Mouse (Mus musculus) kidney, postnatal 0 days (tissue): ENCODE measurements at regions not wholly inside any gene's neighbourhood (a gene's known extent, or its start where the extent isn't known, plus 50 kb on each side); places are given as distances from the start of the nearest gene placed in this dataset.

Experiments used
- ATAC-seq: fragments of 200-750 bp; cut with Nextera tagmentation; replicated peaks from 2 replicates; pipeline ENCODE4 v1.8.0; 2017; ENCODE audit warnings: low read depth, moderate number of reproducible peaks, moderate TSS enrichment, moderate library complexity; ENCODE audit not compliant: low FRiP score
- DNase-seq: peaks from one replicate; pipeline ENCODE4 v3.0.0-alpha.2; 2016; ENCODE audit warnings: low spot score
- H3K27ac ChIP-seq: fragments of 300-500 bp; sonication (generic); 2 replicates; pipeline ENCODE4 v1.5.1; 2014; ENCODE audit warnings: mild to moderate bottlenecking
- H3K27me3 ChIP-seq: fragments of 300-500 bp; sonication (generic); 2 replicates; pipeline ENCODE4 v1.6.1; 2014; ENCODE audit warnings: low read length, mixed read lengths; ENCODE audit not compliant: insufficient read depth
- H3K36me3 ChIP-seq: fragments of 300-500 bp; sonication (generic); 2 replicates; pipeline ENCODE4 v1.6.1; 2014; ENCODE audit warnings: low read length, mixed read lengths; ENCODE audit not compliant: insufficient read depth
- H3K4me1 ChIP-seq: fragments of 300-500 bp; sonication (generic); replicated peaks from 2 replicates; pipeline ENCODE4 v1.6.1; 2014; ENCODE audit warnings: antibody characterized with exemption, low read length, mixed read lengths; ENCODE audit not compliant: insufficient read depth
- H3K4me2 ChIP-seq: fragments of 300-500 bp; sonication (generic); 2 replicates; pipeline ENCODE4 v1.6.1; 2014; ENCODE audit warnings: mild to moderate bottlenecking, low read length, moderate library complexity, mixed read lengths
- H3K4me3 ChIP-seq: fragments of 300-500 bp; sonication (generic); replicated peaks from 2 replicates; pipeline ENCODE4 v1.5.1; 2014; ENCODE audit warnings: low read depth, low read length
- H3K9ac ChIP-seq: fragments of 300-500 bp; sonication (generic); 2 replicates; pipeline ENCODE4 v1.6.1; 2014; ENCODE audit warnings: low read depth, low read length
- H3K9me3 ChIP-seq: fragments of 300-500 bp; sonication (generic); replicated peaks from 2 replicates; pipeline ENCODE4 v1.6.1; 2016; ENCODE audit warnings: low read length, inconsistent platforms, mixed read lengths
- CTCF ChIP-seq: IDR thresholded peaks from 2 replicates; pipeline ENCODE4 v1.5.1; 2016; ENCODE audit warnings: antibody characterized with exemption, low read depth, mild to moderate bottlenecking, moderate library complexity
- WGBS: fragments of 180-500 bp; shearing (Covaris S2); extraction: QIAGEN DNeasy Blood & Tissue Kit; methylation state at CpG from one replicate; pipeline ENCODE4 v1.1.7; 2014; 5-methylcytosine and 5-hydroxymethylcytosine counted together

DNA sequence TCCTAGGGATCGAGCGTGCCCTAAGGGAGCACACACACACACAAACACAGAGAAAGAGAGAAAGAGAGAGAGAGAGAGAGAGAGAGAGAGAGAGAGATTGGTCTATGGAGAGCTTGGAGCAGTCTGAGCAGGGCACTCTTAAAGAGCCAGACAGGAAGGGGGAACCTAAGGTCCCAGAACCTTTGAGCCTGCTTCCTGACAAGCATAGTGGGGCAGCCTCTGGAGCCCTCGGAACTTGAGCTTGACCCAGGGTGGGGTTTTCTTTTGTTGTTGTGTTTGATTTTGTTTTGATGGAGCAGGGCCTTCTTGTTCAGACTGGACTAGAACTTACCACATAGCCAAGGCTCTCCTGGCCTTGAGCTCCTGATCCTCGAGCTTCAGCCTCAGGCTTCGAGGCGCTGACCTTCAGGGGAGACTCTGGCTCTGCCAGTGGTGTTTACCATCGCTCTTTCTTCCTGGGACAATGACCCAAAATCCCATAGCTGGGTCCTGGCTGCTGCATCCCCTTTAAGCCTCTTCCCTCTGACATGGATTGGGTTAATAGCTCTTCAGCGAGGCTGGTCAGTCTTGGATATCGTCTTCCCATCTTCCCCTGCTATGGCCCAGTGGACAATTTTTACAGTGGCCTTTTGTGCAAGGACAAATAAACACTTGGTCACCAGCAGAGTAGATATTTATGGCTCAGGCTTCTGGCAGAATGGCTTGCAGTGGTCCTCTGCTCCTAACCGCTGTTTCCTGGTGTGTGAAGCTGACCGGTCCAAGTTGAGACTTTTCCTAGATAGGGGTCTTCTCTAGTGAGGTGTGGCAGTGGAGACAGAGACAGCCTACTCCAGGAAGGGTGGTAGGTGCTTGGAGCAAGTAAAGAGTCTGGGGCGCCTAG is 110.1 kb upstream of the Haao start:
- H3K36me3 ChIP-seq: no peaks in the 10 kb centered on the region
- H3K4me3 ChIP-seq: no peak overlapping the region
- ATAC-seq (no peak), DNase-seq (no peak)
- H3K27me3 ChIP-seq: no peaks in the 10 kb centered on the region
- no peaks in the 10 kb centered on the region for H3K9me3 ChIP-seq
- WGBS: 33% methylated on average over 12 of the region's 12 CpGs
- H3K9ac ChIP-seq: no peak overlapping the region
- TF ChIP-seq CTCF: no peak
- peaks cover 72% of the 10 kb centered on the region for H3K4me1 ChIP-seq
- H3K27ac ChIP-seq: peak overlapping the region; percentile 97
- H3K4me2 ChIP-seq: no peak overlapping the region

GRCm38 (mm10) chr17:83956821-83957565 is 109.2 kb upstream of the Haao start:
- H3K36me3 ChIP-seq: no peaks in the 10 kb centered on the region
- no peak for TF ChIP-seq CTCF
- no peak for ATAC-seq
- H3K4me2 ChIP-seq: no peak overlapping the region
- peaks cover 72% of the 10 kb centered on the region for H3K4me1 ChIP-seq
- H3K27ac ChIP-seq: peak overlapping the region; percentile 97
- H3K27me3 ChIP-seq: no peaks in the 10 kb centered on the region
- 28% methylated on average over 12 of the region's 12 CpGs for WGBS
- H3K9ac ChIP-seq: no peak overlapping the region
- no peak overlapping the region for H3K4me3 ChIP-seq
- peak; percentile 70 for DNase-seq
- no peaks in the 10 kb centered on the region for H3K9me3 ChIP-seq

DNA sequence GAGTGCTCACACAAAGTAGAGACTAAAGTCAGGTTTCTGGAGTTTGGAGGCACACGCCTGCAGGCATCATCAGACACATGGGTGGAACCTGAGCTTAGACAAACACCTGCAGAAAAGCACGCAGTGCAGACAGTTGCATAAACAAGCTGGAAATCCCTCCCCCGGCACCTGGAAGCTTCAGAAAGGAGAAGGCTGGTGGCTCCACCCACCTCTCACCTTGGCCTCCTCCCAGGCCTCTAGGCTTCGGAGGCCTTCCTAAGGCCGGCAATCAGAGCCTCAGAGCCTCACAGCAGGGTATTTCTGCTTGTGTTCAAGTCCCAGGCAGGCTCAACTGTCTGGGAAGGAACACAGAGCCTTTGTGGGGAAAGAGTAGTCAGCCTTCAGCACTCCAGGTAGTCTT is 108.2 kb upstream of the Haao start:
- no peak for TF ChIP-seq CTCF
- Histone ChIP-seq H3K4me1 (peaks cover 71% of the 10 kb centered on the region), H3K9me3 (no peaks in the 10 kb centered on the region), H3K36me3 (no peaks in the 10 kb centered on the region), H3K27me3 (no peaks in the 10 kb centered on the region), H3K4me2 (no peak overlapping the region), H3K4me3 (no peak overlapping the region), H3K27ac (peak overlapping the region; percentile 97), H3K9ac (no peak overlapping the region; the same call in 1 of the 2 replicates)
- whole genome bisulfite sequencing: 37% methylated on average over 5 of the region's 5 CpGs
- ATAC-seq (no peak), DNase-seq (no peak)

GRCm38 (mm10) chr17:83955058-83955697 is 107.4 kb upstream of the Haao start:
- no peak overlapping the region for H3K4me3 ChIP-seq
- H3K9me3 ChIP-seq: no peaks in the 10 kb centered on the region
- ATAC-seq (peak; percentile 30; the same call in 1 of the 2 replicates), DNase-seq (no peak)
- peaks cover 72% of the 10 kb centered on the region for H3K4me1 ChIP-seq
- 31% methylated on average over 10 of the region's 10 CpGs for WGBS
- H3K27ac ChIP-seq: peak overlapping the region; percentile 97
- H3K4me2 ChIP-seq: no peak overlapping the region
- peak overlapping the region; percentile 52; the same call in 1 of the 2 replicates for H3K9ac ChIP-seq
- H3K36me3 ChIP-seq: no peaks in the 10 kb centered on the region
- TF ChIP-seq CTCF: no peak
- H3K27me3 ChIP-seq: no peaks in the 10 kb centered on the region

GRCm38 (mm10) chr17:83954291-83955057 is 106.7 kb upstream of the Haao start:
- ATAC-seq: peak; percentile 60; the same call in 1 of the 2 replicates
- peak; percentile 95 for DNase-seq
- Histone ChIP-seq H3K27me3 (no peaks in the 10 kb centered on the region), H3K9ac (peak overlapping the region; percentile 52), H3K4me1 (peaks cover 68% of the 10 kb centered on the region), H3K36me3 (no peaks in the 10 kb centered on the region), H3K4me2 (no peak overlapping the region), H3K4me3 (no peak overlapping the region), H3K9me3 (no peaks in the 10 kb centered on the region), H3K27ac (peak overlapping the region; percentile 97)
- no peak for TF ChIP-seq CTCF
- WGBS: 7% methylated on average over 16 of the region's 16 CpGs
